Mouse (Mus musculus): ENCODE measurements around the gene Nqo1. TPM values are rescaled to one million over a fixed set of nuclear protein-coding genes. Genes with fewer than 3 reads are reported as not detected.

Nqo1 gene
- total and polyA plus RNA-seq, 3 experiments = 0.94 to 23.8 (median 1.9) TPM

DNA sequence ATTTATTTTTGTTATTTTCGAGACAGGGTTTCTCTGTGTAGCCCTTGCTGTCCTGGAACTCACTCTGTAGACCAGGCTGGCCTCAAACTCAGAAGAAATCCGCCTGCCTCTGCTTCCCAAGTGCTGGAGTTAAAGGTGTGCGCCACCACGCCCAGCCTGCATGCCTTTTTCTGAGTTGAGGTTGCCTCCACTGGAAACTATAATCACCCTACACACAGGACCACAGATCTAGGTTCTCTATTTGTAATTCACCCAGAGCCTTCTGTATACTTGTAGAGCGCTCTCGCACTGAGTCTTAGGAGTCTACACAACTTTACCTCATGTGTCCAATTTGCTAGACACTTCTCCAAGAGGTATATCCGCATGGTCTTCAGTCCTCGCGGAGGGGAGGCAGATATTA, 21.2 kb upstream of the Nqo1 start:
- peaks cover 35 to 41% of the 10 kb centered on the region in 2 experiments for H3K36me3 ChIP-seq (replicated peaks in 1 of 2; ENCODE audit: control insufficient read depth in 1 of 2, insufficient read depth in 1 of 2, low read length in 1 of 2)
- peaks cover 8 to 38% of the 10 kb centered on the region in 2 experiments for H3K4me1 ChIP-seq (ENCODE audit: control insufficient read depth in 1 of 2, insufficient read depth in 2 of 2)
- no peak for DNase-seq (ENCODE audit: extremely low read depth)
- in situ Hi-C loops (cut with MboI; ENCODE audit: low pct_ligation_motif_present, low pct_unique_long_range_greater_than_20kb, low sequenced_read_pairs) = no loop called here
- no peaks in the 10 kb centered on the region for H3K9me3 ChIP-seq (replicated peaks; ENCODE audit: low read length)
- peak overlapping the region; percentile 86 to 97 (median 86) for H3K4me3 ChIP-seq (replicated peaks in 1 of 3; ENCODE audit: low read depth in 2 of 3, low read length in 2 of 3, poor library complexity in 1 of 3)
- peak overlapping the region; percentile 95 for H3K4me2 ChIP-seq (ENCODE audit: insufficient read depth, low read depth, poor library complexity, severe bottlenecking)
- H3K79me2 ChIP-seq (replicated peaks; ENCODE audit: control insufficient read depth, extremely low read depth, insufficient read depth, poor library complexity, severe bottlenecking) = peaks cover 42% of the 10 kb centered on the region
- peak overlapping the region; percentile 85 for H3K9ac ChIP-seq (ENCODE audit: insufficient read depth, low read depth)
- no peak for TF ChIP-seq TBP (conservative IDR thresholded peaks at IDR 0.05; ENCODE audit: low read depth, low read length)
- dilution Hi-C loops (cut with MboI; ENCODE audit: extremely low pct_ligation_motif_present, extremely low pct_unique_long_range_greater_than_20kb, low sequenced_read_pairs) = no loop called here
- no peak overlapping the region for H3K27ac ChIP-seq (ENCODE audit: insufficient read depth, low read depth)
- H3K27me3 ChIP-seq (replicated peaks) = peaks cover 2% of the 10 kb centered on the region

DNA sequence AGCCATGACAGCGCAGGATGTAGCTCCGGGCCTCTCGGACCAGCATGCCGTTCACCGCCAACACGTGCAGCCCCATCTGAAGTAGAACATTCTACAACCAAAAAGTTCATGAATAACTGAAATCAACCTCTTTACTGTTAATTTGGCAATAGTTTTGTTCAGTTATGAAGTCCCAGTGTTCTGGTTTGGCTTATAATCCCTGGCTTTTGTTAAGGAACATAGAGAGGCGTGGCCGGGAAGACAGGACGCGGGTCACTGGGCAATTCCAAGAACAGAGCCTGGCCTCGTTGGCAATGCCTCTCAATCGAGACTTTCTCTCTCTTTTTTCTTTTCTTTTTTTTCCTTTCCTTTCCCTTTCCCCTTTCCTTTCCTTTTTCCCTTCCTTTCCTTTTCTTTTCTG, 14.0 kb upstream of the Nqo1 start:
- H3K4me2 ChIP-seq (ENCODE audit: insufficient read depth, low read depth, poor library complexity, severe bottlenecking) = no peak overlapping the region
- no peak overlapping the region for H3K27ac ChIP-seq (ENCODE audit: insufficient read depth, low read depth)
- no peak for TF ChIP-seq USF1 (IDR thresholded peaks at IDR 0.05; ENCODE audit: low read depth, low read length)
- no peak for TF ChIP-seq SIN3A (IDR thresholded peaks at IDR 0.05; ENCODE audit: low read length)
- no peaks in the 10 kb centered on the region for H3K9me3 ChIP-seq (replicated peaks; ENCODE audit: low read length)
- no peak overlapping the region for H3K4me3 ChIP-seq (replicated peaks in 1 of 3; ENCODE audit: low read depth in 2 of 3, low read length in 2 of 3, poor library complexity in 1 of 3)
- no peak for DNase-seq (ENCODE audit: extremely low read depth)
- H3K36me3 ChIP-seq (replicated peaks in 1 of 2; ENCODE audit: control insufficient read depth in 1 of 2, insufficient read depth in 1 of 2, low read length in 1 of 2) = peaks cover 86 to 97% of the 10 kb centered on the region in 2 experiments
- dilution Hi-C loops (cut with MboI; ENCODE audit: extremely low pct_ligation_motif_present, extremely low pct_unique_long_range_greater_than_20kb, low sequenced_read_pairs) = no loop called here
- peaks cover 14% of the 10 kb centered on the region for H3K79me2 ChIP-seq (replicated peaks; ENCODE audit: control insufficient read depth, extremely low read depth, insufficient read depth, poor library complexity, severe bottlenecking)
- no peaks in the 10 kb centered on the region for H3K27me3 ChIP-seq (replicated peaks)
- H3K9ac ChIP-seq (ENCODE audit: insufficient read depth, low read depth) = no peak overlapping the region
- peaks cover 3 to 18% of the 10 kb centered on the region in 2 experiments; a peak in 3 of 4 replicates for H3K4me1 ChIP-seq (ENCODE audit: control insufficient read depth in 1 of 2, insufficient read depth in 2 of 2)
- in situ Hi-C loops (cut with MboI; ENCODE audit: low pct_ligation_motif_present, low pct_unique_long_range_greater_than_20kb, low sequenced_read_pairs) = no loop called here

DNA sequence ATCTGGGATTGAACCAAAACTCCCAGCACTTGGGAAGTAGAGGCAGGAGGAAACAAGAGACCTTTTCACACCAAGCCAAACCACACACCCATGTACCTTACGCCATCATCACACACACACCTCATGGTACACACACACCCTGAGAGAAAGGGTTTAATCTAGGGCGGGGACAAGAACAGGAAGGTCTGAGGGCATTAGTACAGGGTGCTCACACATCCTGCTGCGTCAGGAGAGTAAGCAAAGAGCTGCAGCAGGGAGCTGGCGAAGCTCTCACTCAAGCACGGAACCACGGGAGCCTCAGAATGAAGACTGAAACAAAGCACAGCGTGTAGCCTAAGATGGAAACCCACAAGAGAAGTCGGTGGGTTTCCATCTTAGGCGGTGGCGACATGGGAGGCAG, 10.9 kb upstream of the Nqo1 start:
- Histone ChIP-seq H3K27ac (ENCODE audit: insufficient read depth, low read depth) (no peak overlapping the region), H3K9me3 (replicated peaks; ENCODE audit: low read length) (no peaks in the 10 kb centered on the region), H3K9ac (ENCODE audit: insufficient read depth, low read depth) (no peak overlapping the region), H3K36me3 (replicated peaks in 1 of 2; ENCODE audit: control insufficient read depth in 1 of 2, insufficient read depth in 1 of 2, low read length in 1 of 2) (peaks cover 81 to 95% of the 10 kb centered on the region in 2 experiments), H3K27me3 (replicated peaks) (no peaks in the 10 kb centered on the region), H3K4me1 (ENCODE audit: control insufficient read depth in 1 of 2, insufficient read depth in 2 of 2) (no peaks in the 10 kb centered on the region), H3K4me2 (ENCODE audit: insufficient read depth, low read depth, poor library complexity, severe bottlenecking) (no peak overlapping the region), H3K79me2 (replicated peaks; ENCODE audit: control insufficient read depth, extremely low read depth, insufficient read depth, poor library complexity, severe bottlenecking) (no peaks in the 10 kb centered on the region), H3K4me3 (replicated peaks in 1 of 3; ENCODE audit: low read depth in 2 of 3, low read length in 2 of 3, poor library complexity in 1 of 3) (no peak overlapping the region)
- TF ChIP-seq E2F4 (IDR thresholded peaks at IDR 0.05; ENCODE audit: insufficient replicate concordance, low read depth, low read length) (no peak), ZNF384 (IDR thresholded peaks at IDR 0.05; ENCODE audit: low read depth, low read length) (no peak), CTCF (conservative IDR thresholded peaks at IDR 0.05 in 1 of 2, IDR thresholded peaks at IDR 0.05 in 1 of 2; ENCODE audit: low read depth in 2 of 2, low read length in 2 of 2) (no peak), NELFE (IDR thresholded peaks at IDR 0.05; ENCODE audit: low read depth, low read length) (no peak), SIN3A (IDR thresholded peaks at IDR 0.05; ENCODE audit: low read length) (no peak), MAX (IDR thresholded peaks at IDR 0.05; ENCODE audit: low read length) (no peak), MYC (IDR thresholded peaks at IDR 0.05; ENCODE audit: low read depth, low read length) (no peak), ZKSCAN1 (IDR thresholded peaks at IDR 0.05; ENCODE audit: borderline replicate concordance, low read depth, low read length) (no peak), JUND (conservative IDR thresholded peaks at IDR 0.05; ENCODE audit: low read depth, low read length) (no peak), ELF1 (IDR thresholded peaks at IDR 0.05; ENCODE audit: low read depth, low read length) (no peak), EP300 (IDR thresholded peaks at IDR 0.05; ENCODE audit: low read length) (no peak), UBTF (IDR thresholded peaks at IDR 0.05; ENCODE audit: low read depth, low read length) (no peak), POLR2A (IDR thresholded peaks at IDR 0.05; ENCODE audit: low read depth, low read length) (no peak), NRF1 (IDR thresholded peaks at IDR 0.05; ENCODE audit: low read depth, low read length) (no peak)
- dilution Hi-C loops (cut with MboI; ENCODE audit: extremely low pct_ligation_motif_present, extremely low pct_unique_long_range_greater_than_20kb, low sequenced_read_pairs) (no loop called here), in situ Hi-C loops (cut with MboI; ENCODE audit: low pct_ligation_motif_present, low pct_unique_long_range_greater_than_20kb, low sequenced_read_pairs) (no loop called here)
- no peak for DNase-seq (ENCODE audit: extremely low read depth)

Measured in CH12.LX (cell line).